Mouse (Mus musculus) left cerebral cortex, postnatal 14 days (tissue): ENCODE results near the gene Olfr328. TPM values are rescaled to one million over a fixed set of nuclear protein-coding genes. Genes with fewer than 3 reads are reported as not detected.
"Not testable (repeated sequence)": the region's sequence is repeated elsewhere in the genome, so short reads cannot be mapped to it uniquely, and the experiment has no call there.

Experiments
- DNase-seq, 2 experiments: peaks; one replicate each; pipeline ENCODE4 v3.0.0; 2021 to 2022; ENCODE audit warnings: low spot score in 2 of 2, mixed read lengths in 1 of 2
- intact Hi-C: fragments of 180-260 bp; cut with DNase I; formaldehyde crosslinking; loops from one replicate; pipeline ENCODE4 v1.15.1; 2025
- long read RNA-seq, 2 experiments: library from polyadenylated mRNA; stranded (forward); transcript quantifications; one replicate each; pipeline ENCODE4 v2.0.0; 2021
- total RNA-seq, 2 experiments: library from RNA; stranded (reverse); gene quantifications; 2 replicates each; pipeline ENCODE4 v1.2.3; 2021

Gene Olfr328
- under 1 TPM; 0.11 TPM for total RNA-seq
- long read RNA-seq, experiment 1: 0 reads
- long read RNA-seq, experiment 2: 0 reads

GRCm38 (mm10) chr11:58555536-58555935 lies at the start of gene Olfr328:
Olfr328 (minus strand) TSS chr11:58555636.
- DNase-seq: no peak
- intact Hi-C loops: no loop called here

GRCm38 (mm10) chr11:58605228-58605627 lies 49.8 kb upstream of the Olfr328 start:
- intact Hi-C loops: no loop called here

GRCm38 (mm10) chr11:58604688-58605087 lies 49.3 kb upstream of the Olfr328 start:
- no peak for DNase-seq
- intact Hi-C loops: no loop called here

More at GRCm38 (mm10) chr11:58605228-58605627, 49.8 kb upstream of the Olfr328 start:
- DNase-seq: no peak

- DNase-seq: no peak
- intact Hi-C loops: no loop called here
Measured at GRCm38 (mm10) chr11:58602800-58603560, 47.5 kb upstream of the Olfr328 start.

- DNase-seq: no peak
- intact Hi-C loops: no loop called here
Measured at GRCm38 (mm10) chr11:58602062-58602461, 46.6 kb upstream of the Olfr328 start.

GRCm38 (mm10) chr11:58597837-58598236 lies 42.4 kb upstream of the Olfr328 start:
- DNase-seq: no peak
- intact Hi-C loops: no loop called here

GRCm38 (mm10) chr11:58594814-58595213 lies 39.4 kb upstream of the Olfr328 start, which contains the start of gene Olfr324:
Olfr324 (plus strand) TSS chr11:58595114.
- DNase-seq: no peak
- intact Hi-C loops: no loop called here

- DNase-seq: no peak
- intact Hi-C loops: loop anchor here (10.0 kb wide), 1 partner anchor 184 kb away; no protein-coding TSS in a partner anchor
Measured at GRCm38 (mm10) chr11:58588620-58589250, 33.3 kb upstream of the Olfr328 start.

- intact Hi-C loops: loop anchor here (10.0 kb wide), 1 partner anchor 183 kb away; no protein-coding TSS in a partner anchor
- peak in 1 of 2 experiments; percentile 28 for DNase-seq
Measured at GRCm38 (mm10) chr11:58587898-58588348, 32.5 kb upstream of the Olfr328 start.

- intact Hi-C loops: no loop called here
- DNase-seq: peak; percentile 20 to 52
Measured at GRCm38 (mm10) chr11:58578636-58579035, 23.2 kb upstream of the Olfr328 start.

- no peak for DNase-seq
- intact Hi-C loops: no loop called here
Measured at GRCm38 (mm10) chr11:58577430-58577829, 22.0 kb upstream of the Olfr328 start, which contains the start of gene Olfr325. Olfr325 (plus strand) TSS chr11:58577730.

- no peak for DNase-seq
- intact Hi-C loops: no loop called here
Measured at GRCm38 (mm10) chr11:58570405-58570804, 15.0 kb upstream of the Olfr328 start, which contains the start of gene Olfr224. Olfr224 (minus strand) TSS chr11:58570553.

GRCm38 (mm10) chr11:58546322-58546721 lies 9.1 kb downstream of the Olfr328 start, which contains the start of gene Olfr329-ps:
Olfr329-ps (minus strand) TSS chr11:58546422.
- intact Hi-C loops: no loop called here
- DNase-seq: no peak

- DNase-seq, intact Hi-C loops: not testable (repeated sequence)
Measured at GRCm38 (mm10) chr11:58534736-58535135, 20.7 kb downstream of the Olfr328 start, which contains the start of gene Olfr330. Olfr330 (minus strand) TSS chr11:58534836.

GRCm38 (mm10) chr11:58519756-58520155 lies 35.7 kb downstream of the Olfr328 start:
- DNase-seq: peak; percentile 2 to 11
- intact Hi-C loops: not testable (repeated sequence)

- peak; percentile 70 to 75 for DNase-seq
- intact Hi-C loops: not testable (repeated sequence)
Measured at GRCm38 (mm10) chr11:58518916-58519315, 36.5 kb downstream of the Olfr328 start.

- intact Hi-C loops, DNase-seq: not testable (repeated sequence)
Measured at GRCm38 (mm10) chr11:58509058-58509457, 46.4 kb downstream of the Olfr328 start.

GRCm38 (mm10) chr11:58502472-58502871 lies 53.0 kb downstream of the Olfr328 start, which contains the start of gene Olfr331:
Olfr331 (minus strand) TSS chr11:58502572.
- intact Hi-C loops, DNase-seq: not testable (repeated sequence)
